Mouse (Mus musculus): ENCODE data around the gene Gfpt2. TPM values are rescaled to one million over a fixed set of nuclear protein-coding genes. Genes with fewer than 3 reads are reported as not detected.

The Gfpt2 gene
- polyA plus RNA-seq, 1 experiment: 4.4 TPM

- H3K27ac ChIP-seq (ENCODE audit: control insufficient read depth, insufficient read depth, low read length): no peak overlapping the region
- TF ChIP-seq POLR2A (IDR thresholded peaks at IDR 0.05; ENCODE audit: control insufficient read depth, extremely low read depth, insufficient read depth, low read length, poor library complexity): no peak
- no peak for TF ChIP-seq CTCF (IDR thresholded peaks at IDR 0.05; ENCODE audit: borderline replicate concordance, control insufficient read depth, extremely low read depth, insufficient read depth, low read length, poor library complexity)
- WGBS: 38% methylated on average over 3 of the region's 3 CpGs
- DNase-seq: no peak
- H3K27me3 ChIP-seq (ENCODE audit: control insufficient read depth, insufficient read depth, low read length): no peaks in the 10 kb centered on the region
- H3K36me3 ChIP-seq (ENCODE audit: control insufficient read depth, insufficient read depth, low read length): no peaks in the 10 kb centered on the region
- no peak overlapping the region for H3K4me3 ChIP-seq (ENCODE audit: control insufficient read depth, insufficient read depth, low read length)
- H3K4me1 ChIP-seq (replicated peaks; ENCODE audit: control insufficient read depth, insufficient read depth, low read length): peaks cover 19% of the 10 kb centered on the region
Observed at GRCm38 (mm10) chr11:49842718-49843117, 48.7 kb downstream of the Gfpt2 start.

DNA sequence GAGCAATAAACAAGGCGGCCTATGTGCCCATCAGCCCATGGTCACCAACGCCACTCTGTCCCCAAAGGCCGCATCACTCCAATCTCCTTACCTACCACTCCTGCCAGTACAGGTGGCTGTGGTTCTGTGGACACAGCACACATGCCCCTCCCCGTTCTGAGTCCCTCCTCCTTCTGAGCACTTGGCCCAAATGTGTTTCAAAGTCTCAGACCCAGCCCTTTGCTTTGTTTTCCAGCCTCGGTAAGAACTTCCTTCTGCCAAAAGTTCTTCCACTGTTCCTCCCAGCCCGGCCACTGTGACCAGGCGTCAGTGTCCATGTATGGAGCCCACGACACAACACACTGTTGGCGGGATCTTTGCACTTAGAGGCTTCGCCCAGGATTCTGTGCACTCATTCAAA, 50.3 kb downstream of the Gfpt2 start:
- TF ChIP-seq POLR2A (IDR thresholded peaks at IDR 0.05; ENCODE audit: control insufficient read depth, extremely low read depth, insufficient read depth, low read length, poor library complexity) (no peak), CTCF (IDR thresholded peaks at IDR 0.05; ENCODE audit: borderline replicate concordance, control insufficient read depth, extremely low read depth, insufficient read depth, low read length, poor library complexity) (no peak)
- no peak overlapping the region for H3K27ac ChIP-seq (ENCODE audit: control insufficient read depth, insufficient read depth, low read length)
- H3K27me3 ChIP-seq (ENCODE audit: control insufficient read depth, insufficient read depth, low read length): no peaks in the 10 kb centered on the region
- no peak for DNase-seq
- 96% methylated on average over 10 of the region's 10 CpGs for WGBS
- H3K36me3 ChIP-seq (ENCODE audit: control insufficient read depth, insufficient read depth, low read length): no peaks in the 10 kb centered on the region
- H3K4me3 ChIP-seq (ENCODE audit: control insufficient read depth, insufficient read depth, low read length): no peak overlapping the region
- peaks cover 21% of the 10 kb centered on the region for H3K4me1 ChIP-seq (replicated peaks; ENCODE audit: control insufficient read depth, insufficient read depth, low read length)

DNA sequence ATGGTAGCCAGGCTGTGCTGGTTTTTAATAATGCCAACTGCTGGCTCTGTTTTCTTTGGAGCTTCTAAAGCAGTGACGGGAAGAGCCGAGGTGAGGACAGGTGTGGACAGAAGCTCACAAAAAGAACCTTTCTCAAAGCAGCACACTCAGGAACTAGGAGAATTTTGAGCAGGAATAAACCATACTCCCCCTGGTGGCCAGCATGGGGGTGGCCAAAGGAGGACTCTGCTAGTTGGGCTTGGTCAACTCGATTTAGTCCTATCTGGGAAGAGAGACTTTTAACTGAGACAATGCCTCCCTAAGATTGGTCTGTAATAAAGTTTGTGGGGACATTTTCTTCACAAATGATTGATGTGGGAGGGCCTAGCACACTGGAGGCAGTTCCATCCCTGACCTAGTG, 51.0 kb downstream of the Gfpt2 start:
- WGBS: 52% methylated on average over 3 of the region's 3 CpGs
- TF ChIP-seq CTCF (IDR thresholded peaks at IDR 0.05; ENCODE audit: borderline replicate concordance, control insufficient read depth, extremely low read depth, insufficient read depth, low read length, poor library complexity) (peak; percentile 30; the same call in 1 of the 2 replicates), POLR2A (IDR thresholded peaks at IDR 0.05; ENCODE audit: control insufficient read depth, extremely low read depth, insufficient read depth, low read length, poor library complexity) (no peak)
- DNase-seq: peak; percentile 72
- H3K4me1 ChIP-seq (replicated peaks; ENCODE audit: control insufficient read depth, insufficient read depth, low read length): peaks cover 21% of the 10 kb centered on the region
- no peak overlapping the region for H3K4me3 ChIP-seq (ENCODE audit: control insufficient read depth, insufficient read depth, low read length)
- H3K27me3 ChIP-seq (ENCODE audit: control insufficient read depth, insufficient read depth, low read length): no peaks in the 10 kb centered on the region
- H3K27ac ChIP-seq (ENCODE audit: control insufficient read depth, insufficient read depth, low read length): no peak overlapping the region
- H3K36me3 ChIP-seq (ENCODE audit: control insufficient read depth, insufficient read depth, low read length): no peaks in the 10 kb centered on the region

- no peak for TF ChIP-seq POLR2A (IDR thresholded peaks at IDR 0.05; ENCODE audit: control insufficient read depth, extremely low read depth, insufficient read depth, low read length, poor library complexity)
- TF ChIP-seq CTCF (IDR thresholded peaks at IDR 0.05; ENCODE audit: borderline replicate concordance, control insufficient read depth, extremely low read depth, insufficient read depth, low read length, poor library complexity): no peak
- no peak for DNase-seq
- H3K4me3 ChIP-seq (ENCODE audit: control insufficient read depth, insufficient read depth, low read length): peak overlapping the region; percentile 75
- no peak overlapping the region for H3K27ac ChIP-seq (ENCODE audit: control insufficient read depth, insufficient read depth, low read length)
- H3K36me3 ChIP-seq (ENCODE audit: control insufficient read depth, insufficient read depth, low read length): no peaks in the 10 kb centered on the region
- H3K4me1 ChIP-seq (replicated peaks; ENCODE audit: control insufficient read depth, insufficient read depth, low read length): peaks cover 21% of the 10 kb centered on the region
- no peaks in the 10 kb centered on the region for H3K27me3 ChIP-seq (ENCODE audit: control insufficient read depth, insufficient read depth, low read length)
- 49% methylated on average over 11 of the region's 11 CpGs for WGBS
Observed at GRCm38 (mm10) chr11:49845958-49846357, 52.0 kb downstream of the Gfpt2 start.

GRCm38 (mm10) chr11:49846401-49847070, 52.6 kb downstream of the Gfpt2 start, which contains the start of gene Mapk9:
Mapk9 (plus strand) TSS chr11:49846751.
- peaks cover 21% of the 10 kb centered on the region for H3K4me1 ChIP-seq (replicated peaks; ENCODE audit: control insufficient read depth, insufficient read depth, low read length)
- WGBS: under 1% methylated on average over 68 of the region's 68 CpGs
- peak; percentile 77 for TF ChIP-seq CTCF (IDR thresholded peaks at IDR 0.05; ENCODE audit: borderline replicate concordance, control insufficient read depth, extremely low read depth, insufficient read depth, low read length, poor library complexity)
- TF ChIP-seq POLR2A (IDR thresholded peaks at IDR 0.05; ENCODE audit: control insufficient read depth, extremely low read depth, insufficient read depth, low read length, poor library complexity): peak; percentile 83

DNA sequence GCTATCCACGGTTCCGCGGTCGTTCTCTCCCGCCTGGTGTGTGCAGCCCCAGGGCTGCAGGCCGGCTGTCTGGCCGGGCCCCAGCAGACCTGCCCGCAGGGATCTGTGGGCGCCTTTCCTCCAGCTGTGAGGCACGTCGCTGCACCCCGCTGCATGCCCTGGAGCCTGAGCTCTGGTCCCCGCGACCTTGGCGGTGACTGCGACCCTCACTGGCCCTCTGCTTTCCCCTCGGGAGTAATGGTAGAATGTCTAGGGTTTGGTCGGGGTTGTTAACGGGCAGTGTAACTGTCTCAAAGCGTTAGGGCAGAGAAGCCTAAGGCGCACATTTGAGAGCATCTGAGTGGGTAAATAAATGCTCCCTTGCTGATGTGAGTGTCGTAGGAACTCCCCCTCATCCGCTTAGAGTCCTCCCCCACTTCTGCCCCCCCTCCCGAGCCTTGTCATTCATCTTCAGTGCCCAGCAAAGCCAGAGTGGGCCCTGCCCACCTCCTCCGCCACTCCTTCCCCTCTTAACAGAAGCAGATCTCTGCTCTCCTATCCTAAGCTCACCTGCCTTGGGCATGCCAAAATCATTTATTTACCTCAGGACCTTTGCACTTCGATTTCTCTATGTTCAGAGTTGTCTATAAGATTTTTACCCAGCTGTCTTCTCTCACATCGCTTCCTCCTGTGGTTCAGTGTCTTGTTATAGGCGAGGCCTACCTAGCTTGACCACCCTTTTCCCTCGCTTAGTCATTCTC, 53.3 kb downstream of the Gfpt2 start:
- H3K4me1 ChIP-seq (replicated peaks; ENCODE audit: control insufficient read depth, insufficient read depth, low read length): peaks cover 21% of the 10 kb centered on the region
- DNase-seq: peak; percentile 52
- H3K36me3 ChIP-seq (ENCODE audit: control insufficient read depth, insufficient read depth, low read length): no peaks in the 10 kb centered on the region

More at GRCm38 (mm10) chr11:49846401-49847070, 52.6 kb downstream of the Gfpt2 start, which contains the start of gene Mapk9:
- Histone ChIP-seq H3K27me3 (ENCODE audit: control insufficient read depth, insufficient read depth, low read length) (no peaks in the 10 kb centered on the region), H3K36me3 (ENCODE audit: control insufficient read depth, insufficient read depth, low read length) (no peaks in the 10 kb centered on the region), H3K27ac (ENCODE audit: control insufficient read depth, insufficient read depth, low read length) (0 out of 2 replicates have a peak within 1 kb of the TSS, but pooled peaks have one; percentile 3), H3K4me3 (ENCODE audit: control insufficient read depth, insufficient read depth, low read length) (peak within 1 kb of the TSS; percentile 75)
- DNase-seq: peak; percentile 98

More for the DNA sequence above, 53.3 kb downstream of the Gfpt2 start:
- Histone ChIP-seq H3K27ac (ENCODE audit: control insufficient read depth, insufficient read depth, low read length) (0 out of 2 replicates have a peak overlapping the region, but pooled peaks have one; percentile 3), H3K27me3 (ENCODE audit: control insufficient read depth, insufficient read depth, low read length) (no peaks in the 10 kb centered on the region), H3K4me3 (ENCODE audit: control insufficient read depth, insufficient read depth, low read length) (peak overlapping the region; percentile 75)
- TF ChIP-seq CTCF (IDR thresholded peaks at IDR 0.05; ENCODE audit: borderline replicate concordance, control insufficient read depth, extremely low read depth, insufficient read depth, low read length, poor library complexity): no peak
- TF ChIP-seq POLR2A (IDR thresholded peaks at IDR 0.05; ENCODE audit: control insufficient read depth, extremely low read depth, insufficient read depth, low read length, poor library complexity): no peak
- 7% methylated on average over 29 of the region's 29 CpGs for WGBS
